Mouse (Mus musculus) brain, embryonic 14.5 days (tissue): ENCODE data around the gene Lmnb2. TPM values are rescaled to one million over a fixed set of nuclear protein-coding genes. Genes with fewer than 3 reads are reported as not detected.

Source experiments
- DNase-seq: peaks from one replicate; pipeline ENCODE4 v3.0.0-alpha.2; 2011; ENCODE audit warnings: low read depth
- CTCF ChIP-seq: fragments of 200-500 bp; IDR thresholded peaks from 2 replicates; pipeline ENCODE4 v1.5.1; 2012; ENCODE audit warnings: inconsistent platforms, mild to moderate bottlenecking, moderate library complexity, borderline replicate concordance; ENCODE audit not compliant: insufficient read depth, insufficient read length; ENCODE audit errors: extremely low read depth
- POLR2A ChIP-seq: fragments of 200-500 bp; IDR thresholded peaks from 2 replicates; pipeline ENCODE4 v1.6.1; 2012; ENCODE audit warnings: mild to moderate bottlenecking, inconsistent platforms, borderline replicate concordance; ENCODE audit not compliant: poor library complexity, insufficient read depth, insufficient read length, severe bottlenecking; ENCODE audit errors: extremely low read depth
- polyA plus RNA-seq: library from polyadenylated mRNA; depleted of rRNA; stranded (reverse); fragments of >200 nt; gene quantifications from 2 replicates; pipeline ENCODE4 v1.2.3, GENCODE M21; 2012

Gene Lmnb2
- polyA plus RNA-seq, 1 experiment, result 58.8 TPM

- TF ChIP-seq CTCF (no peak), POLR2A (no peak)
- DNase-seq, result no peak
Measured at GRCm38 (mm10) chr10:80940988-80941347, 22.9 kb upstream of the Lmnb2 start.

- TF ChIP-seq CTCF, result no peak
- TF ChIP-seq POLR2A, result no peak
- DNase-seq, result peak; percentile 14
Measured at GRCm38 (mm10) chr10:80940320-80940987, 22.4 kb upstream of the Lmnb2 start.

GRCm38 (mm10) chr10:80939671-80940070 lies 21.6 kb upstream of the Lmnb2 start:
- peak; percentile 92 for DNase-seq
- TF ChIP-seq POLR2A (no peak), CTCF (no peak)

- DNase-seq, result peak; percentile 60
- TF ChIP-seq CTCF (no peak), POLR2A (no peak)
Measured at GRCm38 (mm10) chr10:80938831-80939550, 20.9 kb upstream of the Lmnb2 start.

- DNase-seq, result peak; percentile 74
- TF ChIP-seq POLR2A (no peak), CTCF (no peak)
Measured at GRCm38 (mm10) chr10:80937646-80938045, 19.6 kb upstream of the Lmnb2 start.

- DNase-seq, result no peak
Measured at GRCm38 (mm10) chr10:80936810-80937164, 18.7 kb upstream of the Lmnb2 start.

GRCm38 (mm10) chr10:80936135-80936809 lies 18.2 kb upstream of the Lmnb2 start:
- peak; percentile 92 for DNase-seq

More at GRCm38 (mm10) chr10:80936810-80937164, 18.7 kb upstream of the Lmnb2 start:
- TF ChIP-seq CTCF (no peak), POLR2A (no peak)

GRCm38 (mm10) chr10:80935698-80936097 lies 17.7 kb upstream of the Lmnb2 start:
- peak; percentile 66 for DNase-seq
- TF ChIP-seq POLR2A, result no peak
- no peak for TF ChIP-seq CTCF

More at GRCm38 (mm10) chr10:80936135-80936809, 18.2 kb upstream of the Lmnb2 start:
- TF ChIP-seq CTCF (no peak), POLR2A (no peak)

GRCm38 (mm10) chr10:80935241-80935640 lies 17.2 kb upstream of the Lmnb2 start:
- TF ChIP-seq CTCF, result no peak
- no peak for DNase-seq

- no peak for DNase-seq
- TF ChIP-seq CTCF, result no peak
- TF ChIP-seq POLR2A, result no peak
Measured at GRCm38 (mm10) chr10:80934136-80934985, 16.3 kb upstream of the Lmnb2 start.
